Mouse (Mus musculus): ENCODE results near the gene Gp9. TPM values are rescaled to one million over a fixed set of nuclear protein-coding genes. Genes with fewer than 3 reads are reported as not detected.

Gene Gp9
- total RNA-seq (2021): under 1 TPM in 1 of 2 experiments, not detected in 1; 0.70 TPM
- long read RNA-seq, experiment 1: 0 reads
- long read RNA-seq, experiment 2: 0 reads

- no peak for DNase-seq (ENCODE audit: low spot score in 2 of 2)
Measured at GRCm38 (mm10) chr6:87777842-87778241, at the start of gene Gp9. Gene Gp9, plus strand, starts transcription at chr6:87778072.

- DNase-seq (ENCODE audit: low spot score in 2 of 2): no peak
Measured at GRCm38 (mm10) chr6:87728102-87728501, 49.8 kb upstream of the Gp9 start.

GRCm38 (mm10) chr6:87730141-87730540 is 47.7 kb upstream of the Gp9 start:
- DNase-seq (ENCODE audit: low spot score in 2 of 2): no peak

GRCm38 (mm10) chr6:87730591-87731462 is 47.0 kb upstream of the Gp9 start, which contains the start of gene Efcc1:
Gene Efcc1, plus strand, starts transcription at chr6:87730869.
- peak; percentile 17 to 29 for DNase-seq (ENCODE audit: low spot score in 2 of 2)

GRCm38 (mm10) chr6:87731463-87732095 is 46.3 kb upstream of the Gp9 start:
- no peak for DNase-seq (ENCODE audit: low spot score in 2 of 2)

GRCm38 (mm10) chr6:87732151-87733011 is 45.5 kb upstream of the Gp9 start:
- DNase-seq (ENCODE audit: low spot score in 2 of 2): no peak

- no peak for DNase-seq (ENCODE audit: low spot score in 2 of 2)
Measured at GRCm38 (mm10) chr6:87733131-87733930, 44.5 kb upstream of the Gp9 start.

GRCm38 (mm10) chr6:87734136-87734535 is 43.7 kb upstream of the Gp9 start:
- no peak for DNase-seq (ENCODE audit: low spot score in 2 of 2)

GRCm38 (mm10) chr6:87736923-87737322 is 40.9 kb upstream of the Gp9 start:
- no peak for DNase-seq (ENCODE audit: low spot score in 2 of 2)

- no peak for DNase-seq (ENCODE audit: low spot score in 2 of 2)
Measured at GRCm38 (mm10) chr6:87737921-87738626, 39.8 kb upstream of the Gp9 start.

- no peak for DNase-seq (ENCODE audit: low spot score in 2 of 2)
Measured at GRCm38 (mm10) chr6:87739898-87740297, 38.0 kb upstream of the Gp9 start.

GRCm38 (mm10) chr6:87740496-87740895 is 37.4 kb upstream of the Gp9 start:
- no peak for DNase-seq (ENCODE audit: low spot score in 2 of 2)

GRCm38 (mm10) chr6:87741978-87742377 is 35.9 kb upstream of the Gp9 start:
- DNase-seq (ENCODE audit: low spot score in 2 of 2): no peak

GRCm38 (mm10) chr6:87742804-87743203 is 35.1 kb upstream of the Gp9 start:
- no peak for DNase-seq (ENCODE audit: low spot score in 2 of 2)

GRCm38 (mm10) chr6:87743281-87743680 is 34.6 kb upstream of the Gp9 start:
- no peak for DNase-seq (ENCODE audit: low spot score in 2 of 2)

GRCm38 (mm10) chr6:87744632-87745031 is 33.2 kb upstream of the Gp9 start:
- no peak for DNase-seq (ENCODE audit: low spot score in 2 of 2)

- DNase-seq (ENCODE audit: low spot score in 2 of 2): no peak
Measured at GRCm38 (mm10) chr6:87745301-87745700, 32.6 kb upstream of the Gp9 start.

GRCm38 (mm10) chr6:87746059-87746458 is 31.8 kb upstream of the Gp9 start:
- no peak for DNase-seq (ENCODE audit: low spot score in 2 of 2)

- no peak for DNase-seq (ENCODE audit: low spot score in 2 of 2)
Measured at GRCm38 (mm10) chr6:87746849-87747248, 31.0 kb upstream of the Gp9 start.

GRCm38 (mm10) chr6:87748078-87748477 is 29.8 kb upstream of the Gp9 start:
- no peak for DNase-seq (ENCODE audit: low spot score in 2 of 2)

Data from adrenal gland, adult 18-20 months (tissue).